Mouse (Mus musculus) skeletal muscle tissue, adult 2 months (tissue): ENCODE results near the gene Gm6588.

Source experiments
- DNase-seq: peaks from one replicate; pipeline ENCODE4 v3.0.0-alpha.2; 2012; ENCODE audit warnings: low read depth, low spot score

Gene Gm6588

GRCm38 (mm10) chr5:112470144-112470543 lies 20.9 kb downstream of the Gm6588 start:
- no peak for DNase-seq

GRCm38 (mm10) chr5:112473453-112473852 lies 24.2 kb downstream of the Gm6588 start:
- no peak for DNase-seq

GRCm38 (mm10) chr5:112481946-112482410 lies 32.8 kb downstream of the Gm6588 start:
- no peak for DNase-seq

- DNase-seq: no peak
Measured at GRCm38 (mm10) chr5:112482551-112482950, 33.3 kb downstream of the Gm6588 start.

GRCm38 (mm10) chr5:112483030-112483429 lies 33.8 kb downstream of the Gm6588 start:
- no peak for DNase-seq

GRCm38 (mm10) chr5:112484924-112485715 lies 35.9 kb downstream of the Gm6588 start:
- no peak for DNase-seq

- DNase-seq: no peak
Measured at GRCm38 (mm10) chr5:112486415-112486814, 37.2 kb downstream of the Gm6588 start.

- DNase-seq: no peak
Measured at GRCm38 (mm10) chr5:112487504-112487903, 38.3 kb downstream of the Gm6588 start.

- no peak for DNase-seq
Measured at GRCm38 (mm10) chr5:112488101-112488776, 39.0 kb downstream of the Gm6588 start.

GRCm38 (mm10) chr5:112491489-112491888 lies 42.3 kb downstream of the Gm6588 start:
- DNase-seq: no peak

GRCm38 (mm10) chr5:112493492-112493891 lies 44.3 kb downstream of the Gm6588 start:
- no peak for DNase-seq

GRCm38 (mm10) chr5:112496753-112497369 lies 47.6 kb downstream of the Gm6588 start:
- no peak for DNase-seq

GRCm38 (mm10) chr5:112498921-112499917 lies 50.0 kb downstream of the Gm6588 start:
- DNase-seq: no peak

GRCm38 (mm10) chr5:112499918-112500682 lies 50.9 kb downstream of the Gm6588 start:
- DNase-seq: no peak
